Mouse (Mus musculus) cortical plate, adult 2 months (tissue): ENCODE results near the gene Cyp2b19. TPM values are rescaled to one million over a fixed set of nuclear protein-coding genes. Genes with fewer than 3 reads are reported as not detected.

ENCODE experiments used
- H3K27ac ChIP-seq: fragments of 200-500 bp; 2 replicates; pipeline ENCODE4 v1.5.1; 2012; ENCODE audit warnings: low read length, control low read depth, inconsistent platforms; ENCODE audit not compliant: insufficient read depth
- H3K4me1 ChIP-seq: fragments of 200-500 bp; 2 replicates; pipeline ENCODE4 v1.6.1; 2011; ENCODE audit warnings: low read length; ENCODE audit not compliant: control insufficient read depth, insufficient read depth
- H3K4me3 ChIP-seq: fragments of 200-500 bp; 2 replicates; pipeline ENCODE4 v1.5.1; 2011; ENCODE audit warnings: mild to moderate bottlenecking, low read length, control low read depth; ENCODE audit not compliant: insufficient read depth
- CTCF ChIP-seq: fragments of 200-500 bp; IDR thresholded peaks from 2 replicates; pipeline ENCODE4 v1.5.1; 2011; ENCODE audit warnings: mild to moderate bottlenecking, control low read depth, low read length; ENCODE audit not compliant: insufficient read depth; ENCODE audit errors: extremely low read depth
- POLR2A ChIP-seq: fragments of 200-500 bp; IDR thresholded peaks from 2 replicates; pipeline ENCODE4 v1.6.1; 2011; ENCODE audit warnings: mild to moderate bottlenecking, low read length, control low read depth; ENCODE audit not compliant: insufficient read depth; ENCODE audit errors: extremely low read depth
- polyA plus RNA-seq: library from polyadenylated mRNA; depleted of rRNA; stranded (reverse); fragments of >200 nt; gene quantifications from 2 replicates; pipeline ENCODE4 v1.2.3, GENCODE M21; 2012; rRNA removed

Gene Cyp2b19
- not detected in 2 replicates for polyA plus RNA-seq

- no peak for TF ChIP-seq POLR2A
- no peak for TF ChIP-seq CTCF
- H3K4me1 ChIP-seq = no peaks in the 10 kb centered on the region
- no peak within 1 kb of the TSS for H3K4me3 ChIP-seq
- no peak within 1 kb of the TSS for H3K27ac ChIP-seq
These were observed at the start of gene Cyp2b19 for GRCm38 (mm10) chr7:26756842-26757241. Gene Cyp2b19 (plus strand): TSS chr7:26757142.

DNA sequence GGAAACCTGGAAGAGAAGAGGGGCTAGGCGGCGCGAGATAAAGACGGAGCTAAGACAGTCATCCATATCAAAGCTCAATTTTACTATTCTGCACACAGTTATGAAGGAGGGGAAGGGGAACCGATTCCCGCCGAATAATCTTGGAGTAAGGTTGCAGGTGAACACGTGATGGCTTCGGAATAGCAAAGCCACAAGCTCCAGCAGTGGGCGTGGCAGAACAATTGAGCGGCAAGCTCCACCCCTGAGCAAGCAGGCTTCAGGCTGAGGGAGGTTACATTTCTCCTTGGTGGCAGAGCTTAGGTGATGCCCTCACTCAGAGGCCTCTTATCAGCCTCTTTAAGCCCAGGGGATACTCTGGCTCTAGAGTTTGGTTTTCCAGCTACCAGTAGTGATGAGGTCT is 45.9 kb upstream of the Cyp2b19 start:
- no peak overlapping the region for H3K27ac ChIP-seq
- TF ChIP-seq CTCF (no peak), POLR2A (no peak)
- no peaks in the 10 kb centered on the region for H3K4me1 ChIP-seq
- H3K4me3 ChIP-seq = no peak overlapping the region

DNA sequence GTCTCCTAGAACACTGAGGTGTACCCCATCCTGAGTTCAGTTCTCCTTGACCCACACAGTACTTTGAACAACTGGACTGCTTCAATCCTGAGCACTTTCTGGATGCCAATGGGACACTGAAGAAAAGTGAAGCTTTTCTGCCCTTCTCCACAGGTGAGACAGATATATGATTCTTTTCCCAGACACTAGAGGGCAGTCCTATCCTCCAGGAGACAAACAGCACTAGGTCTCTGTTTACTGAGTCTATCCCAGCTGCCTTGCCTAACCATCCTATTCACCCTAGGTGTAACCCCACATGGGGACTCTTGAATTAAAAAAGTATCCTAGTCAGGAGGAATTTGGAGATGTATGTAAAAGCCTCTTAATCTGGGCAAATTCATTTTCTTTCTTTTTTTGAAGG is 18.0 kb upstream of the Cyp2b19 start:
- Histone ChIP-seq H3K4me3 (no peak overlapping the region), H3K4me1 (no peaks in the 10 kb centered on the region), H3K27ac (no peak overlapping the region)
- no peak for TF ChIP-seq CTCF

- TF ChIP-seq CTCF (no peak), POLR2A (no peak)
- no peak overlapping the region for H3K27ac ChIP-seq
- H3K4me1 ChIP-seq = no peaks in the 10 kb centered on the region
These were observed 13.0 kb upstream of the Cyp2b19 start for GRCm38 (mm10) chr7:26743948-26744347.

GRCm38 (mm10) chr7:26745486-26745885 is 11.5 kb upstream of the Cyp2b19 start:
- no peaks in the 10 kb centered on the region for H3K4me1 ChIP-seq
- TF ChIP-seq POLR2A (no peak), CTCF (no peak)

More at GRCm38 (mm10) chr7:26743948-26744347, 13.0 kb upstream of the Cyp2b19 start:
- no peak overlapping the region for H3K4me3 ChIP-seq

DNA sequence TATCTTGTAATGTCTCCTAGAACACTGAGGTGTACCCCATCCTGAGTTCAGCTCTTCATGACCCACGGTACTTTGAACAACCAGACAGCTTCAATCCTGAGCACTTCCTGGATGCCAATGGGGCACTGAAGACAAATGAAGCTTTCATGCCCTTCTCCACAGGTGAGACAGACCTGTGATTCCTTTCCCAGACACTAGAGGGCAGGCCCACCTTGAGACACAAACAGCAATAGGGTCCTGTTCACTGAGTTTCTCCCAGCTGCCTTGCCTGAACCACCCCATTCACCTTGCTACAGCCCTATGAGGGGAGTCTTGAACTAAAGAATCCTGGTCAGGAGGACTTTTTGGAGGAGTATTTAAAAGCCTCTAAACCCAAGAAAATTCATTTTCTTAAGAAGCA is 10.1 kb downstream of the Cyp2b19 start:
- TF ChIP-seq CTCF = no peak
- no peak for TF ChIP-seq POLR2A
- Histone ChIP-seq H3K4me1 (no peaks in the 10 kb centered on the region), H3K27ac (no peak overlapping the region), H3K4me3 (no peak overlapping the region)

More at GRCm38 (mm10) chr7:26745486-26745885, 11.5 kb upstream of the Cyp2b19 start:
- H3K4me3 ChIP-seq = no peak overlapping the region
- H3K27ac ChIP-seq = no peak overlapping the region

GRCm38 (mm10) chr7:26769881-26770470 is 13.0 kb downstream of the Cyp2b19 start:
- Histone ChIP-seq H3K4me3 (no peak overlapping the region), H3K27ac (no peak overlapping the region), H3K4me1 (no peaks in the 10 kb centered on the region)
- TF ChIP-seq CTCF (no peak), POLR2A (no peak)

DNA sequence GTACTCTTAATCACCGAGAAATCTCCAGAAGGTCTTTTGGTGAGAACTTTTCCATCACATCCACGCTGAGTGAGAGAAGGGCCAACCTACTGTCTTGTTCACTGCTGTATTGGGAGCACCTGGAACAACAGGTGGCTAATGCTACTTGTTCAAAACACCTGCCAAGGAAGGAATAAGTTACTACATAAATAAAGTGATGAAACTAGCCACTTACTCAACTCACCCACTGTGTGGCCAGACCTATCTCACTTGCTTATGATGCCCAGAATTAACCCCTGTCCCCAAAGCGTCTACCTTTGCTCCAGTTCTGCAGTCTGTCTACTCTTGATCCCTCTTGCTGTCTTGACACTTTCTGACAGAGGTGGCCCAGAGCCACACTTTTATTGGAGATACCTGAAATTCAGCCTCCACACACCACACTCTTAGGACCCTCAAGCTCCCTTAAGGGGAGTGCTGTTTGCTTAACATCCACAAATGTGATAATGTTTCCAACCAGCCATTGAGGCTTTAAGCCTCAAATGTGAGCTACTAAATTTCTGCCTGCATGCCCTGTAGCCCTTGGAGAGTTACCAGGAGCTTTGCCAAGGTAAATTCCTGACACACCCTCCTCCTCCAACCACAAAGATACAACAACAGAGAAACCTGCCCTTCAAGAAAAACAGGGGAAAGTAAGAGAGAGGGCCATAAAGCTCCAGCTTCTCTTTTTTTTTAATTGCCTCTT is 16.1 kb downstream of the Cyp2b19 start:
- H3K4me3 ChIP-seq = no peak overlapping the region
- H3K27ac ChIP-seq = no peak overlapping the region
- no peaks in the 10 kb centered on the region for H3K4me1 ChIP-seq
- TF ChIP-seq CTCF (no peak), POLR2A (no peak)

DNA sequence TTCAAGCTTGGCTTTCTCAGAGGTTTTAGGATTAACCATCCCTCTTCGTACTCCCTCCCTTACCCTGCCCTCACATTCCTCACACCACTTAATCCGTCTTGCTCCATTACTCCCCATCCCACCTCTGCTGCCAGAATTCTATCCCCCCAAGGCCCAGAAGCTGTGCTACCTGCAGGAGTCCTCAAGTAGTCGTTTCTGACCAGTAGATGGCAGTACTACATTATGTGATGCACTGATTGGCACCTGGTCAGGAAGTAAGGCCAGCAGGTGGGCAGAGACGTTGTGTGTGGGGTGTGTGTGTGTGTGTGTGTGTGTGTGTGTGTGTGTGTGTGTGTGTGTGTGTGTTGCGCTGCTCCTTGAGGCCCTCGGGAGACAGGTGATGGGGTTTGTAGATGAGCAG is 18.9 kb downstream of the Cyp2b19 start:
- Histone ChIP-seq H3K4me1 (no peaks in the 10 kb centered on the region), H3K4me3 (no peak overlapping the region), H3K27ac (no peak overlapping the region)
- TF ChIP-seq CTCF = peak; percentile 30; the same call in 1 of the 2 replicates
- no peak for TF ChIP-seq POLR2A

DNA sequence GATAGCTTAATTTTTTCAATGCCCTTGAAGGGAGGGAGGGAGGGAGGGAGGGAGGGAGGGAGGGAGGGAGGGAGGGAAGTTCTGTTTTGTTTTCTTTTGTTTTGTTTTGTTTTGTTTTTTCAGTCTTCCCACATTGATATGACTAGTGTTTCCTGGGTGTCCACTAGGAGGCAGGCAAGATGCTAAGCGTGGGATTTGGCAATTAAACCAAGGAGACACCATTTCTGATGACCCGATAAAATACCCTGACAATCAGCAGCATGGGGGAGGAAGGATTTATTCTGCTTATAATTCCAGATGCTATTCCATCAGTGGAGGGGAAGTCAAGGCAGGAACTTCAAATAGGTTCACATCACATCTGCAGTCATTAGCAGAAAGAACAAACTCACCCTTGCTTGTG is 20.9 kb downstream of the Cyp2b19 start:
- H3K27ac ChIP-seq = no peak overlapping the region
- no peak for TF ChIP-seq CTCF
- no peaks in the 10 kb centered on the region for H3K4me1 ChIP-seq
- H3K4me3 ChIP-seq = no peak overlapping the region
